Mouse (Mus musculus): ENCODE measurements around the gene Car3. TPM values are rescaled to one million over a fixed set of nuclear protein-coding genes. Genes with fewer than 3 reads are reported as not detected.

Gene Car3
- polyA plus RNA-seq, 1 experiment: 1.0 TPM

DNA sequence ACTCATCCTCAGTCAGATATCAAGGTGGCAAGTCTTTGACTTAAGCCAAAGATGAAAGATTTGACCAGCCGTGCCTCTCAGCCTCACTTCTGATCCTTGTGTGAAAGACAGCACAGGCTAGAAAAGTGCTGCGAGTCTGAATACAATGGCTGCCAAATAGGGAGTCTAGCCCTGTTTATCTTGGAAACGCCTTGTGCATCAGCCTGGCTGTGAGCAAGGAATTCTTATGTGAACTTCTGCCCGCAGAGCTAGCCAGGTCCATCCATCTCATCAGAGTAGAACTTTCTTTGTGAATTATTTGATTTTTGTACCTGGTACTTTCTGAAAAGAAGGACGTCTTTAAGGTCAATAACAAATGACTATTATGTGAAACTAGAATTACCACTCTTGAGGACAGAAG, 9.3 kb upstream of the Car3 start:
- no peak overlapping the region for H3K27ac ChIP-seq (ENCODE audit: insufficient read depth, low read length)
- H3K4me1 ChIP-seq (ENCODE audit: control insufficient read depth, insufficient read depth, low read length): no peaks in the 10 kb centered on the region
- no peak overlapping the region for H3K4me3 ChIP-seq (ENCODE audit: insufficient read depth, low read length)
- TF ChIP-seq CTCF (IDR thresholded peaks at IDR 0.05; ENCODE audit: extremely low read depth, insufficient read depth, low read length): no peak

DNA sequence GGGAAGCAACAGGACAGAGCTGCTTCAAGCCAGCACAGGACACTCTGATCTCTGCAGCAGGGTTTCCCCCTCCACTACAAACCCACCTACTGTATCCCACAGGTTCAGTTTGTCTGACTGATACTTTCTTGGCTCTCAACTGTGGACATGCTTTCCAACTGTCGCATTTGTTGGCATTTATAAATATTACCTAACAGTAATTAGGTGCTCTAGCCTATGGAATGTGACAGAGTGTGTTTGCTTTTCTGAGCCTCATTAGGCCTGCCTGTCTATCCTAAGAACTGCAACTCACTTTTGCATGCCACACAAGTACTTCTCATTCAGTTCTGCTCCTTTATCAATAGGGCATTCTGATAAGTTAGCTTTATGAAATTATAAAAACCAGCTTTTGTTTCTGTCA, 8.9 kb upstream of the Car3 start:
- no peaks in the 10 kb centered on the region for H3K4me1 ChIP-seq (ENCODE audit: control insufficient read depth, insufficient read depth, low read length)
- TF ChIP-seq POLR2A (IDR thresholded peaks at IDR 0.05; ENCODE audit: extremely low read depth, insufficient read depth, low read length) (no peak), CTCF (IDR thresholded peaks at IDR 0.05; ENCODE audit: extremely low read depth, insufficient read depth, low read length) (no peak)
- H3K4me3 ChIP-seq (ENCODE audit: insufficient read depth, low read length): no peak overlapping the region
- no peak overlapping the region for H3K27ac ChIP-seq (ENCODE audit: insufficient read depth, low read length)

DNA sequence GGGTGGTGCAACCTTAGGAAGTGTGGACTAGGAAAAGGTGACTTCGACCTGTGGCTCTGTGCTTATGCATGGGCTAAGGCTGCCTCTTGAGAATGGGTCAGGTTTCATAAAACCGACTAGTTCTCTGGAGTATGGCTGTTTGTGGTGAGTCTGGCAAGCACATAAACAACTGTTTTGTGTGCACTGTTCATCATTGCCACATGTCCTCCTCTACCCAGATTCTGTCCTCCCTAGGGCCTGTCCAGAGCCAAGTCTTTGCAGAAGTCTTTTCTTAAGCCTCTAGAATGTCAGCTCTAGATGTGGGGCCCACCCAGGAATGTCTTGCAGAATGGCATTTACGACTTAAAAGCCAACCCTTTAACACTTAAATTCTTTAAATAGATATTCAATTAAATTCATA, 5.4 kb upstream of the Car3 start:
- no peak overlapping the region for H3K27ac ChIP-seq (ENCODE audit: insufficient read depth, low read length)
- H3K4me1 ChIP-seq (ENCODE audit: control insufficient read depth, insufficient read depth, low read length): no peaks in the 10 kb centered on the region
- no peak overlapping the region for H3K4me3 ChIP-seq (ENCODE audit: insufficient read depth, low read length)
- TF ChIP-seq CTCF (IDR thresholded peaks at IDR 0.05; ENCODE audit: extremely low read depth, insufficient read depth, low read length): no peak
- TF ChIP-seq POLR2A (IDR thresholded peaks at IDR 0.05; ENCODE audit: extremely low read depth, insufficient read depth, low read length): no peak

DNA sequence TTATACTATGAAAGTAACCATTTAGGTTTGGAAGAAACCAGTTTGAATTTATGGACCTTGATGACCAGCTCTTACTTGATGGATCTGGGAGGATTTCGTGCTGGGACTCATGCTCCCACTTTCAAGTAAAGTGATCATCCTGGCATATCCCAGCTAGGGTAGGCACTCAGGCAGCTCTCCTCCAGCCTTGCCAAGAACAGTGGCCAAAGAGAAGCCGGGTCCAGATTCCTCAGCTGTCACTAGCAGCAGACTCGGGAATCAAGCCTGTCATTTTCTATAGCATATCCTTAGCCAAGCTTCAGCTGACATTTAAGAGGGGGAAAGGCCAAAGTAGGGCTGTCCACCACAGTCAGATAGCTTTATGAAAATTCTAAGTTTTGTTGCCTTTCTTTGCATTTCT, 3.0 kb upstream of the Car3 start:
- Histone ChIP-seq H3K4me3 (ENCODE audit: insufficient read depth, low read length) (no peak overlapping the region), H3K27ac (ENCODE audit: insufficient read depth, low read length) (no peak overlapping the region)

DNA sequence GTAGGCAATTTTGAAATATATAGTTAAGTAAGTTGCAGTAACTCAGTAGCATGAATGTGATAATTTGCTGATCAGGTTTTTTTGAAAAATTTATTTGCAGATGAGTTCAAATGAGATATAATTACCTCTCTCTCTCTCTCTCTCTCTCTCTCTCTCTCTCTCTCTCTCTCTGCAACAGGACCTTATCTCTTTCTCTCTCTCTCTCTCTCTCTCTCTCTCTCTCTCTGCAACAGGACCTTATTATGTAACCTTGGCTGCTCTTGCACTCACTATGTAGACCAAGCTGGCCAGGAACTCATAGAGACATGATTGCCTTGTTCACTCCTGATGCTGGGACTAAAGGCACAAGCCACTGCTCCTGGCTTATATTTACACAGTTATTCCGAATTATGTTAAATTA, 2.1 kb upstream of the Car3 start:
- Histone ChIP-seq H3K4me3 (ENCODE audit: insufficient read depth, low read length) (no peak overlapping the region), H3K27ac (ENCODE audit: insufficient read depth, low read length) (no peak overlapping the region), H3K4me1 (ENCODE audit: control insufficient read depth, insufficient read depth, low read length) (no peaks in the 10 kb centered on the region)
- TF ChIP-seq POLR2A (IDR thresholded peaks at IDR 0.05; ENCODE audit: extremely low read depth, insufficient read depth, low read length) (no peak), CTCF (IDR thresholded peaks at IDR 0.05; ENCODE audit: extremely low read depth, insufficient read depth, low read length) (no peak)

More for the DNA sequence above, 3.0 kb upstream of the Car3 start:
- TF ChIP-seq POLR2A (IDR thresholded peaks at IDR 0.05; ENCODE audit: extremely low read depth, insufficient read depth, low read length): no peak
- no peak for TF ChIP-seq CTCF (IDR thresholded peaks at IDR 0.05; ENCODE audit: extremely low read depth, insufficient read depth, low read length)
- H3K4me1 ChIP-seq (ENCODE audit: control insufficient read depth, insufficient read depth, low read length): no peaks in the 10 kb centered on the region

DNA sequence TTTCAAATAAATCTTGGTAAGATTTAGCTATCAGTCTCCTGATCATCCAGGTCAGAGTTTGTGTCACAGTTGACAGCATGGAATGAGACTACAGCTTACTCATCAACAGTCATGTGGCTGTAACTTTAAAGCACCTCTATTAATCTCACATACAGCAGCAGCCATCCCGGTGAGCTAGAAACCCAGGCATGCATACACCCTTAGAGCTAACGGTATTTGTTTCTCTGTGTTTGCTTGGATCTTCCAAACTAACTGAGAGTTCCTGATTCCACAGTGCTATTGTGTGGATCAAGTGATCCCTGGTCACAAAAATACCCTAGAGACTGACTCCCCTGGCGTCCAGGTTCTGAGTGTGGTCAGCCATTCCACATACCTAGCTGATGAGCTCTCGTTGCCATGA, 1.5 kb upstream of the Car3 start:
- no peak for TF ChIP-seq CTCF (IDR thresholded peaks at IDR 0.05; ENCODE audit: extremely low read depth, insufficient read depth, low read length)
- TF ChIP-seq POLR2A (IDR thresholded peaks at IDR 0.05; ENCODE audit: extremely low read depth, insufficient read depth, low read length): no peak
- Histone ChIP-seq H3K27ac (ENCODE audit: insufficient read depth, low read length) (no peak overlapping the region), H3K4me3 (ENCODE audit: insufficient read depth, low read length) (no peak overlapping the region), H3K4me1 (ENCODE audit: control insufficient read depth, insufficient read depth, low read length) (no peaks in the 10 kb centered on the region)

DNA sequence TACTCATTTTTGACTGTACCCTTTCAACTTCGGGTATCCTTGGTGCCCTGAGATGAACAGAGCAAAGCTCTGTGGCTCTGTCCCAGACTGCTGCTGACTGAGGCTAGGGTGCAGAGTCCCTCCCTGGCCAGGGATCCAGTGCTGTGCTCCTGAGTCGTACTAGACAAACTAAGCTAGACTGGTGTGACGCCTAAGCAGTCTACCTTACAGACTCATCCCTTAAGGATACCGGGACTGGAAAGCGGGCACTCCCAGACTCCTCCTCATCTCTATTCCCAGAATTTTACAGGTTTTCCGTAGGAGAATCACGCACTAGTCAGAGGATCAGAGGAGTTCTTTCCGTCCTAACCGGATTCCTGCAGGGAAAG, 674 bp upstream of the Car3 start:
- Histone ChIP-seq H3K4me1 (ENCODE audit: control insufficient read depth, insufficient read depth, low read length) (no peaks in the 10 kb centered on the region), H3K27ac (ENCODE audit: insufficient read depth, low read length) (no peak overlapping the region), H3K4me3 (ENCODE audit: insufficient read depth, low read length) (peak overlapping the region; percentile 8; the same call in 1 of the 2 replicates)
- TF ChIP-seq POLR2A (IDR thresholded peaks at IDR 0.05; ENCODE audit: extremely low read depth, insufficient read depth, low read length) (no peak), CTCF (IDR thresholded peaks at IDR 0.05; ENCODE audit: extremely low read depth, insufficient read depth, low read length) (no peak)

DNA sequence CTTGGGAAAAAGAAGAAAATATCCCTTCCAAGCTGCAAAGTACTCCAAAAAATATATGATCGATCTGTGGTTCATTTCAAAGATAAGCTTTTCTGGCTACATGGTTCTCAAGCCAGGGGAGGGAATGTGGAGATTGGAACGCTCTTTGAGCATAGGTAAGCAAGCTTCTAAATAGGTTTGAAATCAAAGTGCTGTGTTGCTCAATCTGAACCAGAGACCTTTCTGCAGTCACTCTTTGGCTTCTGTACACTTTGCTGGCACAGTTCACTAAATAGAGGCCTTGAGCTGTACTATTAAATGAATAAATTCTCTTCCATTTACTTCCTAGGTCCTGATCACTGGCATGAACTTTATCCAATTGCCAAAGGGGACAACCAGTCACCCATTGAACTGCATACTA, 610 bp downstream of the Car3 start:
- TF ChIP-seq CTCF (IDR thresholded peaks at IDR 0.05; ENCODE audit: extremely low read depth, insufficient read depth, low read length) (no peak), POLR2A (IDR thresholded peaks at IDR 0.05; ENCODE audit: extremely low read depth, insufficient read depth, low read length) (no peak)
- Histone ChIP-seq H3K27ac (ENCODE audit: insufficient read depth, low read length) (no peak overlapping the region), H3K4me3 (ENCODE audit: insufficient read depth, low read length) (no peak overlapping the region), H3K4me1 (ENCODE audit: control insufficient read depth, insufficient read depth, low read length) (no peaks in the 10 kb centered on the region)

DNA sequence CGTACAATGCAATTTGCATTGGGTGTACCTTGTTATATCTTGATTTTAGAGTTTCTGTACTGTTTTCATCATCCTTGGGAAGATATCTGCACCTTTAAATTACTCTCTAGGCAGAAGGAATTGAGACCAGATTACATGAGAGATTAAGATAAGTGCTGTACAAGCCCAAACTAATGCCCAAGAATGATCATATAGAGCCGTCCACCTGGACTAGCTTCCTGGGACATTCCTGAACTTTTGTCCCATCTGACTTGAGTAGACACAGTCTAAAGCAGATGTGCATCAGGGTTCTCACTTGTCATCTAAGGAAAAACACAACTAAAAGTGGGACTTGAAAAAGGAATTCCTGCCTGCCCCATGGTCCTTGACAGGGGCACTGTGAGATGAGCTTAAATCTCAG, 2.6 kb downstream of the Car3 start:
- Histone ChIP-seq H3K4me3 (ENCODE audit: insufficient read depth, low read length) (no peak overlapping the region), H3K4me1 (ENCODE audit: control insufficient read depth, insufficient read depth, low read length) (no peaks in the 10 kb centered on the region), H3K27ac (ENCODE audit: insufficient read depth, low read length) (no peak overlapping the region)
- TF ChIP-seq POLR2A (IDR thresholded peaks at IDR 0.05; ENCODE audit: extremely low read depth, insufficient read depth, low read length): no peak
- TF ChIP-seq CTCF (IDR thresholded peaks at IDR 0.05; ENCODE audit: extremely low read depth, insufficient read depth, low read length): no peak

DNA sequence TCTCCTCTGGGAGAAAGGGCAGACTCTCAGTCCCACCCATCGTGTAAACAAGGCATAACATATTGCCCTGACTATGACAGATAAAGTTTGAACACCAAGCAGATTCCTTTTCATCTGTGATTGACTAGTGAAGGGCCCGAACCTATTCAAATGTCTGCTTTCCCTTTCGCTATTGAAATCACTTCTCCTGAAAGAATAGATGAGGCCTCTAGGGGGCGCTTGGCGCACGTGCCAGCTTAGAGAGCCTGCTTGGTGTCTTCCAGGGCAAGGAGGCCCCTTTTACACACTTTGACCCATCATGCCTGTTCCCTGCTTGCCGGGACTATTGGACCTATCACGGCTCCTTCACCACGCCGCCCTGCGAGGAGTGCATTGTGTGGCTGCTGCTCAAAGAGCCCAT, 6.5 kb downstream of the Car3 start:
- Histone ChIP-seq H3K4me1 (ENCODE audit: control insufficient read depth, insufficient read depth, low read length) (no peaks in the 10 kb centered on the region), H3K4me3 (ENCODE audit: insufficient read depth, low read length) (no peak overlapping the region), H3K27ac (ENCODE audit: insufficient read depth, low read length) (no peak overlapping the region)
- no peak for TF ChIP-seq POLR2A (IDR thresholded peaks at IDR 0.05; ENCODE audit: extremely low read depth, insufficient read depth, low read length)
- peak; percentile 55 for TF ChIP-seq CTCF (IDR thresholded peaks at IDR 0.05; ENCODE audit: extremely low read depth, insufficient read depth, low read length)

DNA sequence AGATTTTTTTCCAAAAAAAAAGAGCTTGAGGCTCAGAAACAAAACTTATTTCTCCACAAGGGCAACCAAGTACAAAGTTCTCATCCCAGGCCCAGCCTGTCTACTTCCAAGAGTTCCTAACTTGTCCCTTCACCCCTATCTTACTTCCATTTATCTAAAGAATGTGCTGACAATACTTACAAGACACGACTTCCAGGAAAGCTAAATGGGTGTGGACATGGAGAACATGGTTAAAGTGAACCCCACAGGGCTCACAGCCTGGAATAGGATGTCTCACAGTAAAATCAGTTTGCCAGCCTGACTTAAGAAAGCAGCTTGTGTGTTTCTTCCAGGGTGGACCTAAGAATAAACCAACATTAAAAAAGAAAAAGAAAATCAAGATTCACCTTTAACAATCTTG, 7.2 kb downstream of the Car3 start:
- TF ChIP-seq CTCF (IDR thresholded peaks at IDR 0.05; ENCODE audit: extremely low read depth, insufficient read depth, low read length): no peak
- no peak for TF ChIP-seq POLR2A (IDR thresholded peaks at IDR 0.05; ENCODE audit: extremely low read depth, insufficient read depth, low read length)
- Histone ChIP-seq H3K4me3 (ENCODE audit: insufficient read depth, low read length) (no peak overlapping the region), H3K27ac (ENCODE audit: insufficient read depth, low read length) (no peak overlapping the region), H3K4me1 (ENCODE audit: control insufficient read depth, insufficient read depth, low read length) (no peaks in the 10 kb centered on the region)

All from cortical plate, adult 2 months (tissue).